Mouse (Mus musculus): ENCODE measurements around the gene Pdpr. TPM values are rescaled to one million over a fixed set of nuclear protein-coding genes. Genes with fewer than 3 reads are reported as not detected.

Pdpr gene
- polyA plus RNA-seq (2012; ENCODE audit: insufficient read depth, low replicate concordance) = 0.89 and 1.00 TPM in 2 replicates

DNA sequence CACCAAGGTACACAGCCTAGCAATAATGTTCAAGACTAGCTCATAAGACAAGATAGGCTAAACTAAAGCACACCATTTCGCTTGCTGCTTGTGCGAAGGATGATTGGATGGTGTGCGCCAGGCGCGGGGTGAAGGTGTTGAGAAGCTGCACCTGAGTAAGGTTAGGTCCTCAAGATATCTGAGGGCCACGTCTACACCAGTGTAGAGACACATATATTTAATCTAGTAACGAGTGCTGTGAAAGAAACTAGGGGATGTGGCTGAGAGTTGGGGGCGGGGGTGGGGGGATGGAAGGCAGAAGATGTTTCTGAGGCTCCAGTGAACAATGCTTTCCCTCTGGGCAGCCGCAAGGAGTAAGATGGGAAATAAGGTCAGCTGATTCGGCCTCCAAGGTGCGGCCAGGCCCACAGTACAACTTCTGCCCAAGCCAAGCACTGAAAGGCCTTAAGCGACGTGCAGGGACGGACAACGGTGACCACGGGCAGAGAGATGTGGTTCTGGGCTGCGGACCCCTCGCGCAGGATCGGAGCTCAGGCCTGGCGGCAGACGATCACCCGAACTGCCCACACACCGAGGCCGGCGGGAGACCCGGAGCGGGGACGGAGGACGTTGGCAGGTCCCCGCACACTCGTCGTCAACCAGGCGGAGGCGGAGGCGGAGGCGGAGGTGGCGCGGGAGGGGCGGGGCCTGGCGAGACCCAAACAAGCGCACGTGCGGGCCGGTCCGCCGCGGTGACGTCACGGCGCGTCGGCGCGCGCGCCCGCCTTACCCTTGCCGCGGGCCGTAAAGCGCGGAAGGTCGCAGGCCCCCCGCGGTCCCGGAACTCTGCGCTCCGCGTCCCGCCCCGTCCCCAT lies at the start of gene Pdpr:
Gene Pdpr, plus strand, starts transcription at position 766 of the 854 bp plus-strand sequence.
- H3K27me3 ChIP-seq (replicated peaks) = peaks cover 15% of the 10 kb centered on the region
- H3K4me3 ChIP-seq (replicated peaks) = peak within 1 kb of the TSS; percentile 97
- no peaks in the 10 kb centered on the region for H3K9me3 ChIP-seq
- TF ChIP-seq FLI1 (IDR thresholded peaks at IDR 0.05; ENCODE audit: low read length) = no peak
- TF ChIP-seq GATA1 (IDR thresholded peaks at IDR 0.05; ENCODE audit: borderline replicate concordance, low read length) = no peak
- H3K36me3 ChIP-seq (replicated peaks; ENCODE audit: low read length) = no peaks in the 10 kb centered on the region
- H3K4me1 ChIP-seq = peaks cover 22% of the 10 kb centered on the region

DNA sequence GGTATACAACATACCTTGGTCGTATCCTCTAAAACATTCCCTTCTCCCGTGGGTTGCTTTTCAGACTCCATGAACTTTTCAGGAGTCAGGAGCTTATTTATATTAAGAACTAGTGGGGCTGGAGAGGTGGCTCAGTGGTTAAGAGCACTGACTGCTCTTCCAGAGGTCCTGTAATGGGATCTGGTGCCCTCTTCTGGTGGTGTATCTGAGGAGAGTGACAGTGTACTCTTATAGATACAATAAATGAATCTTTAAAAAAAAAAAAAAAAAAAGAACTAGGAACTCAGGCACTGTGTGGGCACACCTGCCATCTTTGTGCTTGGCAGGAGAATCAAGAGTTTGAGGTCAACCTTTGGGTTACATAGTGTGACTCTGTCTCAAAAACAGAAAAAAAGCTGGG lies 45.7 kb upstream of the Pdpr start:
- no peaks in the 10 kb centered on the region for H3K27me3 ChIP-seq (replicated peaks)
- H3K4me1 ChIP-seq = no peaks in the 10 kb centered on the region
- H3K9me3 ChIP-seq = no peaks in the 10 kb centered on the region
- TF ChIP-seq FLI1 (IDR thresholded peaks at IDR 0.05; ENCODE audit: low read length) (no peak), GATA1 (IDR thresholded peaks at IDR 0.05; ENCODE audit: borderline replicate concordance, low read length) (no peak)
- H3K36me3 ChIP-seq (replicated peaks; ENCODE audit: low read length) = peaks cover 99% of the 10 kb centered on the region
- H3K4me3 ChIP-seq (replicated peaks) = no peak overlapping the region

DNA sequence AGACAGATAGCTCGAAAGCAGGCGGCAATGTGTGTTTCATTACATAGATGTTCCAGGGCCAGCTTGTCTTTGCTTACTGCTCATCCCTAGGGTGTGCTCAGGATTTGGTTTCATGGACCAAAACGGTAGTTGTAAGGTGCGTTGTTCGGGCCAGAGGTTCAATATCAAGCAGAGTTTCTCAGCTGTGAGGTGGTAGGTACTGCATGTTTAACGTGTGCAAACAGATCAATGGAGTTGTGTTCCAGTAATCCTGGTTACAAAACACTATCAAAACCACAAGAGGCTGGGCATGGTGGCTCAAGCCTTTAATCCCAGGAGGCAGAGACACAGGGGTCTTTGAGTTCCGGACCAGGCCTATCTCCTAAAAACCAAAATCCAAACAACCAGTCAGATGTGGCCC lies 45.3 kb upstream of the Pdpr start:
- H3K4me1 ChIP-seq = no peaks in the 10 kb centered on the region
- TF ChIP-seq FLI1 (IDR thresholded peaks at IDR 0.05; ENCODE audit: low read length) (no peak), GATA1 (IDR thresholded peaks at IDR 0.05; ENCODE audit: borderline replicate concordance, low read length) (no peak)
- no peaks in the 10 kb centered on the region for H3K9me3 ChIP-seq
- no peaks in the 10 kb centered on the region for H3K27me3 ChIP-seq (replicated peaks)
- H3K4me3 ChIP-seq (replicated peaks) = no peak overlapping the region
- H3K36me3 ChIP-seq (replicated peaks; ENCODE audit: low read length) = peaks cover 100% of the 10 kb centered on the region

DNA sequence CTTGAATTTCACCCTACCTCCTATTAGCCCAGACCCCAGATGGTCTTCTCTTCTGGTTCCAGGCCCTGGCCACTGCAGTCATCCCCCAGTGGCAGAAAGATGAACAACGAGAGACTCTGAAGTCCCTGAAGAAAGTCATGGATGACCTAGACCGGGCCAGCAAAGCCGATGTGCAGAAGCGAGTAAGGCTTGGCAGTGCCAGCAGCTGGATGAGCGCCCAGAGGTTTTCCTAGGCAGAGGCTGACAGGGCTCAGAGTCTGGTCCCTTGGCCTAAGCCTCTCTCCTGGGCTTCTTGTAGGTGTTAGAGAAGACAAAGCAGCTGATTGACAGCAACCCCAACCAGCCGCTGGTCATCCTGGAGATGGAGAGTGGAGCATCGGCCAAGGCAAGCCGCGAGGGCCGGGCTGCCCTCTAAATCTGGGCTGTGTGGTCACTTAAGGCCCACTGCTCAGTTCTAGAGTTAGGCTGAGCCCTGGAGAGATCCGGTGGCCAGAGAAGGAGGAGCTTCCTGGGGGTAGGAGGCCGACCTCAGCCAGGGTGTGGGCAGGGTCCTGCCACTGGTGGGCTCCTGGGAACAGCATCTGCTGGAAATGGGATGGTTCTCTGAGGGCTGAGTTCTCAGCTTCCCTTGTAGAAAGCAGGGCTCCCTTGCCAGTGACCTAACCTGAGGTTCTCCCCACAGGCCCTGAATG lies 40.5 kb upstream of the Pdpr start:
- Histone ChIP-seq H3K27me3 (replicated peaks) (no peaks in the 10 kb centered on the region), H3K36me3 (replicated peaks; ENCODE audit: low read length) (peaks cover 73% of the 10 kb centered on the region), H3K9me3 (no peaks in the 10 kb centered on the region), H3K4me1 (peaks cover 23% of the 10 kb centered on the region), H3K4me3 (replicated peaks) (no peak overlapping the region)
- TF ChIP-seq GATA1 (IDR thresholded peaks at IDR 0.05; ENCODE audit: borderline replicate concordance, low read length) (no peak), FLI1 (IDR thresholded peaks at IDR 0.05; ENCODE audit: low read length) (no peak)

DNA sequence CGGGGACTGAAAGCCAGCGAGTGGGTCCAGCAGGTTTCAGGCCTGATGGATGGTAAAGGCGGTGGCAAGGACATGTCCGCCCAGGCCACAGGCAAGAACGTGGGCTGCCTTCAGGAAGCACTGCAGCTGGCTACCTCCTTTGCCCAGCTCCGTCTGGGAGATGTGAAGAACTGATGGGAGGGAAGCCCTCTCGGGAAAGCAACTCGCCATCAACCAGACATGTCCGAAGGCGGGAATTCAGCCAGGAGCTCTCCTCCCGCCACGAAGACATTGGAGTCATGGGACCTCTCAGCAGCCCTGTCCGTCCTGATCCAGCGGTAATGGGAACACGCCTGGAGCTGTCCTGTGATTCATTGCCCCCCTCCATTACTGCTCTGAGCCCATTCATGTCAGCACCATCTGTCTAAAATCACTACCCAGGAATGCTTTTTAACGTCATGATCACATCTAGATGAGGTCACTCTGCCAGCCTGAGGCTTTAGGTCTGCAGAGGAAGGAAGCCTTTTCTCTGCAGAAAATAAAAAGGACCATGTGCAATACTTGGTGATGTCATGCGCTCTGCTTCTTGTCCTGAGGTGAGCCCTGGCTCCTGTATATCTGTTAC lies 39.3 kb upstream of the Pdpr start:
- H3K36me3 ChIP-seq (replicated peaks; ENCODE audit: low read length) = peaks cover 62% of the 10 kb centered on the region
- H3K4me3 ChIP-seq (replicated peaks) = no peak overlapping the region
- no peaks in the 10 kb centered on the region for H3K27me3 ChIP-seq (replicated peaks)
- TF ChIP-seq GATA1 (IDR thresholded peaks at IDR 0.05; ENCODE audit: borderline replicate concordance, low read length) (no peak), FLI1 (IDR thresholded peaks at IDR 0.05; ENCODE audit: low read length) (no peak)
- H3K9me3 ChIP-seq = no peaks in the 10 kb centered on the region
- H3K4me1 ChIP-seq = peaks cover 32% of the 10 kb centered on the region

DNA sequence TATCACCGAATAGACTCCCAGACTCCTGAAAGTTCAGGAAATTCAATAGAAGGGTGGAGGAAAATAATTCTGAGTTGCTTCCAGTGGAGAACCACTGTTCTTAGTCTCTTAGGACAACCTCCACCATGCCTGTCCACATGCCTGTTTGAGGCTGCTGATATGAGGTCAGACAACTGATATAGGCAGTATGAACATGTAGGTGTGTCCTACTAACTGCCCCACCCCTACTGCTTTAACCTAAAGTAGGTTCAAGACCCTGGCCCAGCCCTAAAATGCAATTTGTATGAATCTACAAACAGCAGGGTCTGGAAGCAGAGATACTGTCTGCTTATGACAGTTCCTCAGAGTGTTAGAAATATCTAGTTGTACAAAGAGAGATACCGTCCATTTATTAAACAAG lies 38.8 kb upstream of the Pdpr start:
- no peaks in the 10 kb centered on the region for H3K9me3 ChIP-seq
- H3K36me3 ChIP-seq (replicated peaks; ENCODE audit: low read length) = peaks cover 56% of the 10 kb centered on the region
- TF ChIP-seq GATA1 (IDR thresholded peaks at IDR 0.05; ENCODE audit: borderline replicate concordance, low read length) = no peak
- no peak for TF ChIP-seq FLI1 (IDR thresholded peaks at IDR 0.05; ENCODE audit: low read length)
- H3K4me1 ChIP-seq = peaks cover 37% of the 10 kb centered on the region
- H3K27me3 ChIP-seq (replicated peaks) = peaks cover 4% of the 10 kb centered on the region
- H3K4me3 ChIP-seq (replicated peaks) = no peak overlapping the region

DNA sequence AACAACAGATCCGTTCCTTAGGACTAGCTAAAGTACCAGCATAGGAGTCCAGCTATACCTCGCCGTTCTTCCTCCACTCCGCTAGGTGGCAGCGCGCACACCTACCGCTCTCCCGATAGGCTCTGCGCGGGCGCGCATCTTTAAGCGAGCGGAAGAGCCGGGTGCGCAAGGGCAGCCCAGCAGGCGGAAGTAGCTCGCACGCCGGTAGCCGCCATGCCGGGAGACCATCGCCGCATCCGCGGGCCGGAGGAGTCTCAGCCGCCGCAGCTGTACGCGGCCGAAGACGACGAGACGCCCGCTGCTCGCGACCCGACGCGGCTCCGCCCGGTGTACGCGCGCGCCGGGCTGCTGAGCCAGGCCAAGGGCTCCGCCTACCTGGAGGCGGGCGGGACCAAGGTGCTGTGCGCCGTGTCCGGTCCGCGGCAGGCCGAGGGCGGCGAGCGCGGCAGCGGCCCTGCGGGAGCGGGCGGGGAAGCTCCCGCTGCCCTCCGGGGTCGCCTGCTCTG lies 38.2 kb upstream of the Pdpr start, which contains the start of gene Exosc6:
Gene Exosc6, plus strand, starts transcription at position 182 of the 506 bp plus-strand sequence.
- peaks cover 43% of the 10 kb centered on the region for H3K4me1 ChIP-seq
- H3K4me3 ChIP-seq (replicated peaks) = peak within 1 kb of the TSS; percentile 97
- H3K36me3 ChIP-seq (replicated peaks; ENCODE audit: low read length) = peaks cover 51% of the 10 kb centered on the region
- peaks cover 10% of the 10 kb centered on the region for H3K27me3 ChIP-seq (replicated peaks)
- TF ChIP-seq FLI1 (IDR thresholded peaks at IDR 0.05; ENCODE audit: low read length) (peak; percentile 45; the same call in 1 of the 2 replicates), GATA1 (IDR thresholded peaks at IDR 0.05; ENCODE audit: borderline replicate concordance, low read length) (no peak)
- H3K9me3 ChIP-seq = no peaks in the 10 kb centered on the region

DNA sequence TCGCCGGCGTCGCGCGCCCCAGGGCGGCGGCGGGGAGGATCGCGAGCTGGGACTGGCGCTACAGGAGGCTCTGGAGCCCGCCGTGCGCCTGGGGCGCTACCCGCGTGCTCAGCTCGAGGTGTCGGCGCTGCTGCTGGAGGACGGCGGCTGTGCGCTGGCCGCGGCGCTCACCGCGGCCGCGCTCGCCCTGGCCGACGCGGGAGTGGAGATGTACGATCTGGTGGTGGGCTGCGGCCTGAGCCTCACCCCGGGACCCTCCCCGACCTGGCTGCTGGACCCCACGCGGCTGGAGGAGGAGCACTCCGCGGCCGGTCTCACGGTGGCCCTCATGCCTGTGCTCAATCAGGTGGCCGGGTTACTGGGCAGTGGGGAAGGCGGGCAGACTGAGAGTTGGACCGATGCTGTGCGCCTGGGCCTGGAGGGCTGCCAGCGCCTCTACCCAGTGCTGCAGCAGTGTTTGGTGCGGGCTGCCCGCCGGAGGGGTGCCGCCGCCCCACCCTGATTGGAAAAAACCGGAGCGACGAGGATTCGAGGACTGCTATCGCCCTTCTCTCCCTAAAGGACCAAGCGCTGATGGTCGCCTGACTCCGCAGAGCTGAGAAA lies 37.6 kb upstream of the Pdpr start:
- Histone ChIP-seq H3K9me3 (no peaks in the 10 kb centered on the region), H3K27me3 (replicated peaks) (peaks cover 14% of the 10 kb centered on the region), H3K36me3 (replicated peaks; ENCODE audit: low read length) (peaks cover 45% of the 10 kb centered on the region), H3K4me3 (replicated peaks) (peak overlapping the region; percentile 97), H3K4me1 (peaks cover 48% of the 10 kb centered on the region)
- TF ChIP-seq GATA1 (IDR thresholded peaks at IDR 0.05; ENCODE audit: borderline replicate concordance, low read length) = no peak
- TF ChIP-seq FLI1 (IDR thresholded peaks at IDR 0.05; ENCODE audit: low read length) = no peak

DNA sequence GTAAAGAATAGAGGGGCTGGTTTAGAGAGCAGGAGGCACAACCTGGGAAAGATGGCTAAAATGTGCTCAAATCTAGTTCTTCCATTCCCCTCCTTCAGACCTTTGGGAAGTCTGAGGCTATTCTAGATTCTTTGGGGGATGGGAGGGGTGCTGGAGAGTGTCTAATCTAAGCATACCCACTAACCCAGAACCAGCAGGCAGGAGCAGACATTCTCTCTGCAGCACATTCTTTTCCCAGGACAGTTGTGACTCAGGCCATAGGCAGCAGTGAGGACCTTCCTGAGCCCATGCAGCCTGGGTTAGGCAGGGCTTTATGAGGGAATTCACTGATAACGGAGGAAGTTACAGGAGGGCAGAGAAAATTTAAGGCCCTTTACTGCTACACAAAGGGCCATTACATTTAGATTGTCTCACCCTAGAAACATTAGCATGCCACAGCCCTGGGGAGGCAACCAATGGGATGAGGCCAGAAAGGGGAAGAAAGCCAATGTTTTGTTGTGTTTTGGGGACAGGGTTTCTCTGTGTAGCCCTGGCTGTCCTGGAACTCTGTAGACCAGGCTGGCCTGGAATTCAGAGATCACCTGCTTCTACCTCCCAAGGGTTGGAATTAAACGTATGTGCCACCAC lies 35.4 kb upstream of the Pdpr start:
- Histone ChIP-seq H3K4me3 (replicated peaks) (no peak overlapping the region), H3K4me1 (peaks cover 62% of the 10 kb centered on the region), H3K36me3 (replicated peaks; ENCODE audit: low read length) (peaks cover 22% of the 10 kb centered on the region), H3K9me3 (no peaks in the 10 kb centered on the region), H3K27me3 (replicated peaks) (peaks cover 18% of the 10 kb centered on the region)
- no peak for TF ChIP-seq GATA1 (IDR thresholded peaks at IDR 0.05; ENCODE audit: borderline replicate concordance, low read length)
- no peak for TF ChIP-seq FLI1 (IDR thresholded peaks at IDR 0.05; ENCODE audit: low read length)

All from megakaryocyte, embryonic 14.5 days (primary cell).